Mouse (Mus musculus) limb, embryonic 14.5 days (tissue): ENCODE results near the gene Zfand2a. TPM values are rescaled to one million over a fixed set of nuclear protein-coding genes. Genes with fewer than 3 reads are reported as not detected.

ENCODE experiments used
- ATAC-seq: fragments of 200-750 bp; cut with Nextera tagmentation; 2 replicates; pipeline ENCODE4 v1.8.0; 2017; ENCODE audit warnings: low read depth, moderate number of reproducible peaks, moderate TSS enrichment; ENCODE audit not compliant: low FRiP score
- DNase-seq: peaks from one replicate; pipeline ENCODE4 v3.0.0-alpha.2; 2015; ENCODE audit warnings: low spot score
- H3K27ac ChIP-seq: fragments of 300-500 bp; sonication (generic); replicated peaks from 2 replicates; pipeline ENCODE4 v1.5.1; 2014; ENCODE audit warnings: low read depth, mild to moderate bottlenecking, low read length, moderate library complexity, mixed read lengths
- H3K27me3 ChIP-seq: fragments of 300-500 bp; sonication (generic); 2 replicates; pipeline ENCODE4 v1.6.1; 2014; ENCODE audit warnings: low read length, mixed read lengths; ENCODE audit not compliant: control insufficient read depth, insufficient read depth
- H3K36me3 ChIP-seq: fragments of 300-500 bp; sonication (generic); 2 replicates; pipeline ENCODE4 v1.6.1; 2014; ENCODE audit warnings: mild to moderate bottlenecking, low read length, moderate library complexity, mixed read lengths; ENCODE audit not compliant: control insufficient read depth, insufficient read depth
- H3K4me1 ChIP-seq: fragments of 300-500 bp; sonication (generic); 2 replicates; pipeline ENCODE4 v1.6.1; 2014; ENCODE audit warnings: antibody characterized with exemption, low read length, mixed read lengths; ENCODE audit not compliant: control insufficient read depth, insufficient read depth
- H3K4me2 ChIP-seq: fragments of 300-500 bp; sonication (generic); replicated peaks from 2 replicates; pipeline ENCODE4 v1.6.1; 2014; ENCODE audit warnings: low read depth, mild to moderate bottlenecking, low read length, moderate library complexity; ENCODE audit not compliant: severe bottlenecking
- H3K4me3 ChIP-seq: fragments of 300-500 bp; sonication (generic); replicated peaks from 2 replicates; pipeline ENCODE4 v1.5.1; 2014; ENCODE audit warnings: low read length
- H3K9ac ChIP-seq: fragments of 300-500 bp; sonication (generic); 2 replicates; pipeline ENCODE4 v1.6.1; 2014; ENCODE audit warnings: mild to moderate bottlenecking, low read depth, low read length, moderate library complexity; ENCODE audit not compliant: severe bottlenecking
- H3K9me3 ChIP-seq: fragments of 300-500 bp; sonication (generic); 2 replicates; pipeline ENCODE4 v1.6.1; 2016; ENCODE audit warnings: low read length; ENCODE audit not compliant: control insufficient read depth
- POLR2A ChIP-seq: fragments of 200-500 bp; IDR thresholded peaks from 2 replicates; pipeline ENCODE4 v1.8.0; 2012; ENCODE audit warnings: inconsistent platforms, mild to moderate bottlenecking, moderate library complexity, borderline replicate concordance; ENCODE audit not compliant: insufficient read depth, insufficient read length; ENCODE audit errors: extremely low read depth
- WGBS: fragments of 180-500 bp; shearing (Covaris S2); extraction: QIAGEN DNeasy Blood & Tissue Kit; methylation state at CpG from one replicate; pipeline ENCODE4 v1.1.7; 2014; 5-methylcytosine and 5-hydroxymethylcytosine counted together
- polyA plus RNA-seq, 2 experiments: library from polyadenylated mRNA; depleted of rRNA in 1 of 2; stranded (reverse) in 1 of 2; unstranded in 1 of 2; fragments of >200 nt; fragmentation: Nextera tagmentation in 1 of 2; extraction: Ambion mirVana in 1 of 2; gene quantifications; 2 replicates each; pipeline versions ENCODE4 v1.2.1 to v1.2.3; 2012 to 2014

The Zfand2a gene
- polyA plus RNA-seq, 2 experiments = 6.2 to 16.4 TPM

- WGBS = 90% methylated on average over 4 of the region's 4 CpGs
- Histone ChIP-seq H3K9ac (no peak overlapping the region), H3K27ac (no peak overlapping the region), H3K4me2 (no peak overlapping the region), H3K4me3 (no peak overlapping the region), H3K27me3 (peaks cover 10% of the 10 kb centered on the region; the same call in 1 of the 2 replicates), H3K36me3 (no peaks in the 10 kb centered on the region), H3K4me1 (peaks cover 2% of the 10 kb centered on the region; the same call in 1 of the 2 replicates), H3K9me3 (no peaks in the 10 kb centered on the region)
- no peak for ATAC-seq
- TF ChIP-seq POLR2A = no peak
- no peak for DNase-seq
Observed at GRCm38 (mm10) chr5:139512201-139512600, 27.9 kb upstream of the Zfand2a start.

GRCm38 (mm10) chr5:139510682-139511366 lies 26.5 kb upstream of the Zfand2a start:
- WGBS = 18% methylated on average over 17 of the region's 17 CpGs
- TF ChIP-seq POLR2A = no peak
- peaks cover under 1% of the 10 kb centered on the region; the same call in 1 of the 2 replicates for H3K4me1 ChIP-seq
- no peak overlapping the region for H3K27ac ChIP-seq
- no peak for DNase-seq
- H3K4me2 ChIP-seq = no peak overlapping the region
- no peaks in the 10 kb centered on the region for H3K36me3 ChIP-seq
- no peak for ATAC-seq
- no peak overlapping the region for H3K9ac ChIP-seq
- H3K9me3 ChIP-seq = no peaks in the 10 kb centered on the region
- no peak overlapping the region for H3K4me3 ChIP-seq
- peaks cover 10% of the 10 kb centered on the region; the same call in 1 of the 2 replicates for H3K27me3 ChIP-seq

GRCm38 (mm10) chr5:139506207-139506606 lies 21.9 kb upstream of the Zfand2a start:
- Histone ChIP-seq H3K9ac (no peak overlapping the region), H3K4me2 (no peak overlapping the region), H3K4me1 (no peaks in the 10 kb centered on the region), H3K27me3 (peaks cover 10% of the 10 kb centered on the region; the same call in 1 of the 2 replicates), H3K36me3 (no peaks in the 10 kb centered on the region), H3K9me3 (no peaks in the 10 kb centered on the region), H3K27ac (no peak overlapping the region), H3K4me3 (no peak overlapping the region)
- TF ChIP-seq POLR2A = no peak
- DNase-seq (no peak), ATAC-seq (no peak)
- WGBS = 12% methylated on average over 5 of the region's 5 CpGs

- 5% methylated on average over 10 of the region's 14 CpGs for WGBS
- Histone ChIP-seq H3K9ac (no peak overlapping the region), H3K4me2 (no peak overlapping the region), H3K36me3 (no peaks in the 10 kb centered on the region), H3K27me3 (0 out of 2 replicates have a peak, but pooled peaks cover under 1% of the 10 kb centered on the region), H3K4me3 (no peak overlapping the region), H3K4me1 (no peaks in the 10 kb centered on the region), H3K27ac (no peak overlapping the region), H3K9me3 (no peaks in the 10 kb centered on the region)
- no peak for TF ChIP-seq POLR2A
- peak; percentile 60; the same call in 1 of the 2 replicates for ATAC-seq
- peak; percentile 70 for DNase-seq
Observed at GRCm38 (mm10) chr5:139505073-139505606, 20.8 kb upstream of the Zfand2a start.

- H3K4me2 ChIP-seq = no peak overlapping the region
- no peak for TF ChIP-seq POLR2A
- 86% methylated on average over 14 of the region's 14 CpGs for WGBS
Observed at GRCm38 (mm10) chr5:139502281-139502680, 17.9 kb upstream of the Zfand2a start.

More at GRCm38 (mm10) chr5:139502281-139502680, 17.9 kb upstream of the Zfand2a start:
- DNase-seq = no peak
- no peak for ATAC-seq
- Histone ChIP-seq H3K9me3 (no peaks in the 10 kb centered on the region), H3K27ac (no peak overlapping the region), H3K4me3 (no peak overlapping the region), H3K9ac (no peak overlapping the region), H3K36me3 (no peaks in the 10 kb centered on the region), H3K4me1 (no peaks in the 10 kb centered on the region), H3K27me3 (no peaks in the 10 kb centered on the region)
